Mouse (Mus musculus) CH12.LX (cell line): ENCODE results near the gene P2ry12. TPM values are rescaled to one million over a fixed set of nuclear protein-coding genes. Genes with fewer than 3 reads are reported as not detected.

Experiments used
- DNase-seq: peaks from one replicate; pipeline ENCODE4 v3.0.0-alpha.2; 2013; ENCODE audit errors: extremely low read depth
- H3K27ac ChIP-seq: 2 replicates; pipeline ENCODE4 v1.5.1; 2012; ENCODE audit warnings: low read depth, mild to moderate bottlenecking, control low read depth, moderate library complexity; ENCODE audit not compliant: insufficient read depth
- H3K27me3 ChIP-seq: replicated peaks from 2 replicates; pipeline ENCODE3; 2012; ENCODE audit warnings: inconsistent platforms
- H3K36me3 ChIP-seq, 2 experiments: replicated peaks in 1 of 2; 2 replicates each; pipeline versions ENCODE3 to v1.6.1; 2012; ENCODE audit warnings: inconsistent platforms in 1 of 2, low read length in 1 of 2, mild to moderate bottlenecking in 1 of 2, mixed read lengths in 1 of 2, moderate library complexity in 1 of 2; ENCODE audit not compliant: control insufficient read depth in 1 of 2, insufficient read depth in 1 of 2
- H3K4me1 ChIP-seq, 2 experiments: 2 replicates each; pipeline ENCODE4 v1.6.1; 2012; ENCODE audit warnings: inconsistent platforms in 1 of 2, moderate library complexity in 1 of 2; ENCODE audit not compliant: insufficient read depth in 2 of 2, control insufficient read depth in 1 of 2
- H3K4me2 ChIP-seq: 2 replicates; pipeline ENCODE4 v1.6.1; 2012; ENCODE audit warnings: low read depth, mild to moderate bottlenecking, control low read depth; ENCODE audit not compliant: poor library complexity, insufficient read depth, severe bottlenecking
- H3K4me3 ChIP-seq, 3 experiments: fragments of 150-350 bp in 1 of 3; sonication (generic) in 1 of 3; replicated peaks in 1 of 3; 2 replicates each; pipeline versions ENCODE3 to v1.5.1; 2011 to 2012; ENCODE audit warnings: low read depth in 2 of 3, low read length in 2 of 3, mild to moderate bottlenecking in 2 of 3, moderate library complexity in 2 of 3, control low read depth in 1 of 3, improper control_type of control experiment in 1 of 3, inconsistent platforms in 1 of 3, mixed read lengths in 1 of 3; ENCODE audit not compliant: poor library complexity in 1 of 3
- H3K79me2 ChIP-seq: replicated peaks from 2 replicates; pipeline ENCODE4 v1.6.1; 2012; ENCODE audit warnings: mild to moderate bottlenecking, moderate library complexity; ENCODE audit not compliant: control insufficient read depth, poor library complexity, insufficient read depth, severe bottlenecking; ENCODE audit errors: extremely low read depth
- H3K9ac ChIP-seq: 2 replicates; pipeline ENCODE4 v1.6.1; 2012; ENCODE audit warnings: low read depth, mild to moderate bottlenecking, control low read depth, moderate library complexity; ENCODE audit not compliant: insufficient read depth
- H3K9me3 ChIP-seq: replicated peaks from 2 replicates; pipeline ENCODE3; 2012; ENCODE audit warnings: low read length, inconsistent platforms, mixed read lengths
- CHD1 ChIP-seq: IDR thresholded peaks from 2 replicates; pipeline ENCODE4 v1.6.1; 2012; ENCODE audit warnings: low read depth, low read length, improper control_type of control experiment, inconsistent platforms
- CHD2 ChIP-seq: IDR thresholded peaks from 2 replicates; pipeline ENCODE4 v1.6.1; 2011; ENCODE audit warnings: low read length, improper control_type of control experiment
- CTCF ChIP-seq, 2 experiments: IDR thresholded peaks in 1 of 2; conservative IDR thresholded peaks in 1 of 2; 2 replicates each; pipeline ENCODE4 v1.5.1; 2011 to 2012; ENCODE audit warnings: low read depth in 2 of 2, low read length in 2 of 2, improper control_type of control experiment in 1 of 2, inconsistent platforms in 1 of 2, mild to moderate bottlenecking in 1 of 2, moderate library complexity in 1 of 2
- E2F4 ChIP-seq: IDR thresholded peaks from 2 replicates; pipeline ENCODE4 v1.6.1; 2011; ENCODE audit warnings: low read depth, low read length, improper control_type of control experiment; ENCODE audit not compliant: insufficient replicate concordance
- EP300 ChIP-seq: IDR thresholded peaks from 2 replicates; pipeline ENCODE4 v1.6.1; 2011; ENCODE audit warnings: low read length, improper control_type of control experiment
- ETS1 ChIP-seq: conservative IDR thresholded peaks from 2 replicates; pipeline ENCODE4 v1.6.1; 2012; ENCODE audit warnings: low read depth, mild to moderate bottlenecking, inconsistent platforms, low read length, improper control_type of control experiment, moderate library complexity
- GABPA ChIP-seq: IDR thresholded peaks from 2 replicates; pipeline ENCODE4 v1.6.1; 2012; ENCODE audit warnings: low read depth, low read length, improper control_type of control experiment, inconsistent platforms; ENCODE audit not compliant: insufficient replicate concordance
- HCFC1 ChIP-seq: IDR thresholded peaks from 2 replicates; pipeline ENCODE4 v1.6.1; 2012; ENCODE audit warnings: low read depth, mild to moderate bottlenecking, inconsistent platforms, low read length, improper control_type of control experiment
- IRF4 ChIP-seq: IDR thresholded peaks from 2 replicates; pipeline ENCODE4 v1.6.1; 2014; ENCODE audit warnings: low read depth, mild to moderate bottlenecking, inconsistent platforms, low read length, improper control_type of control experiment
- JUN ChIP-seq: IDR thresholded peaks from 2 replicates; pipeline ENCODE4 v1.6.1; 2011; ENCODE audit warnings: low read depth, mild to moderate bottlenecking, low read length, improper control_type of control experiment, moderate library complexity; ENCODE audit not compliant: insufficient read depth
- JUND ChIP-seq: conservative IDR thresholded peaks from 2 replicates; pipeline ENCODE4 v1.6.1; 2011; ENCODE audit warnings: low read depth, low read length, improper control_type of control experiment
- KAT2A ChIP-seq: IDR thresholded peaks from 2 replicates; pipeline ENCODE4 v1.6.1; 2012; ENCODE audit warnings: low read length, improper control_type of control experiment, inconsistent platforms; ENCODE audit not compliant: insufficient replicate concordance
- MAFK ChIP-seq: IDR thresholded peaks from 2 replicates; pipeline ENCODE4 v1.6.1; 2011; ENCODE audit warnings: low read length, improper control_type of control experiment; ENCODE audit not compliant: insufficient replicate concordance
- MAX ChIP-seq: IDR thresholded peaks from 2 replicates; pipeline ENCODE4 v1.6.1; 2011; ENCODE audit warnings: low read length, improper control_type of control experiment
- MXI1 ChIP-seq: IDR thresholded peaks from 2 replicates; pipeline ENCODE4 v1.6.1; 2011; ENCODE audit warnings: mild to moderate bottlenecking, low read depth, low read length, improper control_type of control experiment
- NELFE ChIP-seq: IDR thresholded peaks from 2 replicates; pipeline ENCODE4 v1.6.1; 2011; ENCODE audit warnings: low read depth, low read length, improper control_type of control experiment
- NRF1 ChIP-seq: IDR thresholded peaks from 2 replicates; pipeline ENCODE4 v1.6.1; 2014; ENCODE audit warnings: low read depth, mild to moderate bottlenecking, inconsistent platforms, low read length, improper control_type of control experiment, moderate library complexity
- PAX5 ChIP-seq: IDR thresholded peaks from 2 replicates; pipeline ENCODE4 v1.6.1; 2012; ENCODE audit warnings: low read length, inconsistent platforms, mixed read lengths
- RAD21 ChIP-seq: IDR thresholded peaks from 2 replicates; pipeline ENCODE4 v1.6.1; 2011; ENCODE audit warnings: low read depth, mild to moderate bottlenecking, low read length, improper control_type of control experiment, moderate library complexity
- SMC3 ChIP-seq: IDR thresholded peaks from 2 replicates; pipeline ENCODE4 v1.6.1; 2011; ENCODE audit warnings: low read depth, low read length, improper control_type of control experiment
- TBP ChIP-seq: conservative IDR thresholded peaks from 2 replicates; pipeline ENCODE4 v1.6.1; 2011; ENCODE audit warnings: low read depth, low read length, improper control_type of control experiment
- TCF12 ChIP-seq: IDR thresholded peaks from 2 replicates; pipeline ENCODE4 v1.6.1; 2014; ENCODE audit warnings: low read depth, mild to moderate bottlenecking, inconsistent platforms, low read length, improper control_type of control experiment
- UBTF ChIP-seq: IDR thresholded peaks from 2 replicates; pipeline ENCODE4 v1.6.1; 2012; ENCODE audit warnings: low read depth, mild to moderate bottlenecking, inconsistent platforms, low read length, improper control_type of control experiment, moderate library complexity
- USF2 ChIP-seq: conservative IDR thresholded peaks from 2 replicates; pipeline ENCODE4 v1.6.1; 2011; ENCODE audit warnings: low read depth, low read length, improper control_type of control experiment
- ZC3H11A ChIP-seq: IDR thresholded peaks from 2 replicates; pipeline ENCODE4 v1.6.1; 2012; ENCODE audit warnings: low read depth, mild to moderate bottlenecking, inconsistent platforms, low read length, improper control_type of control experiment
- ZKSCAN1 ChIP-seq: IDR thresholded peaks from 2 replicates; pipeline ENCODE4 v1.6.1; 2012; ENCODE audit warnings: low read depth, inconsistent platforms, low read length, improper control_type of control experiment, borderline replicate concordance
- ZMIZ1 ChIP-seq: IDR thresholded peaks from 2 replicates; pipeline ENCODE4 v1.6.1; 2012; ENCODE audit warnings: low read depth, mild to moderate bottlenecking, inconsistent platforms, low read length, improper control_type of control experiment
- dilution Hi-C: fragments of 300-500 bp; cut with MboI; formaldehyde crosslinking; loops from 2 replicates; pipeline ENCODE4 v1.14.3; 2020; ENCODE audit warnings: low sequenced_read_pairs; ENCODE audit not compliant: extremely low pct_unique_long_range_greater_than_20kb, extremely low pct_ligation_motif_present
- in situ Hi-C: fragments of 300-500 bp; cut with MboI; formaldehyde crosslinking; loops from 3 replicates; pipeline ENCODE4 v1.14.3; 2019; ENCODE audit warnings: low sequenced_read_pairs, low pct_ligation_motif_present, low pct_unique_long_range_greater_than_20kb, mixed read lengths
- polyA plus RNA-seq: library from polyadenylated mRNA; unstranded; fragments of >175 nt; gene quantifications from 2 replicates; pipeline ENCODE4 v1.2.1, GENCODE M21; 2012; ENCODE audit warnings: low read depth; ENCODE audit not compliant: insufficient read length
- total RNA-seq, 2 experiments: library from RNA; depleted of rRNA; stranded (reverse); fragments of 300-350 nt in 1 of 2; fragments of >200 nt in 1 of 2; gene quantifications; 2 replicates each; pipeline ENCODE4 v1.2.3; 2012 to 2014

Gene P2ry12
- total and polyA plus RNA-seq, 3 experiments: 0.30 to 0.97 (median 0.33) TPM

GRCm38 (mm10) chr3:59208650-59209548 lies 53.8 kb downstream of the P2ry12 start:
- Histone ChIP-seq H3K9ac (no peak overlapping the region), H3K4me1 (peaks cover 5 to 54% of the 10 kb centered on the region in 2 experiments; a peak in 3 of 4 replicates), H3K4me2 (no peak overlapping the region), H3K4me3 (no peak overlapping the region), H3K9me3 (no peaks in the 10 kb centered on the region), H3K27me3 (no peaks in the 10 kb centered on the region), H3K79me2 (no peaks in the 10 kb centered on the region), H3K36me3 (no peaks in the 10 kb centered on the region), H3K27ac (no peak overlapping the region)
- peak; percentile 68 for DNase-seq
- in situ Hi-C loops (no loop called here), dilution Hi-C loops (no loop called here)
- peak; percentile 79 for TF ChIP-seq MAFK
- peak; percentile 75 to 91 for TF ChIP-seq CTCF (conservative IDR thresholded peaks at IDR 0.05 in 1 of 2, IDR thresholded peaks at IDR 0.05 in 1 of 2; ENCODE audit: low read depth in 2 of 2, low read length in 2 of 2)
- TF ChIP-seq ETS1: no peak
- no peak for TF ChIP-seq CHD1
- TF ChIP-seq UBTF: no peak
- no peak for TF ChIP-seq MXI1
- no peak for TF ChIP-seq CHD2
- TF ChIP-seq SMC3: peak; percentile 70
- TF ChIP-seq NELFE: 0 out of 2 replicates have a peak, but pooled peaks have one; percentile 20
- TF ChIP-seq JUN: no peak
- TF ChIP-seq RAD21: peak; percentile 64
- TF ChIP-seq USF2: no peak
- TF ChIP-seq E2F4: no peak
- TF ChIP-seq JUND: no peak
- no peak for TF ChIP-seq HCFC1
- TF ChIP-seq EP300: no peak
- TF ChIP-seq PAX5: no peak

DNA sequence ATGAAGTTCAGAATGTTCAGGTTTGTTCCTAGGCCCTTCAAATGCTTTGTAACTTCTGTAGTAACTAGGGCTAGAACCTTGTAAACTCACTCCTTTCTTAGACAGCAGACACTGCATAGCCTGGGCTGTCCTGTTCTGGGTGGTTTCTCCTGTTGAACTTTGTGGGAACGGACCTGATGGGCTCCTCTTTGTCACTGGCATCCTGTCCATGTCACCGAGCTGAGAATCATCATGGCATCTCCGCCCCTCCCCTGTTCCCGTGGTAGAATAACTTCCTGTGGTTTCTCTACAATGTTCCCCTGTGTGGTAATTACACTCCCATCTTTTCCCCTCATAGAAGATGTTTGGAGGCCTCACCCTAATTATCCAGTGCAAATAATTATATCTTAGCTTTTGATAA lies 56.7 kb downstream of the P2ry12 start:
- Histone ChIP-seq H3K27ac (no peak overlapping the region), H3K9ac (no peak overlapping the region), H3K79me2 (no peaks in the 10 kb centered on the region)

More for the DNA sequence above, 56.7 kb downstream of the P2ry12 start:
- Histone ChIP-seq H3K4me2 (no peak overlapping the region), H3K4me1 (peaks cover 0 to 43% of the 10 kb centered on the region in 2 experiments; a peak in 2 of 4 replicates), H3K36me3 (no peaks in the 10 kb centered on the region), H3K9me3 (no peaks in the 10 kb centered on the region), H3K27me3 (no peaks in the 10 kb centered on the region), H3K4me3 (no peak overlapping the region)
- TF ChIP-seq IRF4: no peak
- TF ChIP-seq TCF12: no peak
- TF ChIP-seq EP300: no peak
- no peak for TF ChIP-seq TBP
- no peak for TF ChIP-seq RAD21
- no peak for TF ChIP-seq GABPA
- TF ChIP-seq ZC3H11A: no peak
- TF ChIP-seq ZKSCAN1: no peak
- no peak for TF ChIP-seq MAX
- no peak for TF ChIP-seq NRF1
- TF ChIP-seq KAT2A: no peak
- no peak for TF ChIP-seq JUND
- no peak for TF ChIP-seq CTCF (conservative IDR thresholded peaks at IDR 0.05 in 1 of 2, IDR thresholded peaks at IDR 0.05 in 1 of 2; ENCODE audit: low read depth in 2 of 2, low read length in 2 of 2)
- no peak for TF ChIP-seq ZMIZ1
- no peak for DNase-seq
- in situ Hi-C loops (no loop called here), dilution Hi-C loops (no loop called here)
